Comparison of ENCODE assay signal across 9 mouse cellular contexts in genomic region chr6:81975971-81976621, GRCm38 (mm10). TPM values are rescaled to one million over a fixed set of nuclear protein-coding genes. Genes with fewer than 3 reads are reported as not detected.
DNase-seq lines count a peak whose midpoint lies in the region; ATAC-seq and TF ChIP-seq lines count a peak whose summit lies in the region.
"Had no signal": no experiment of that assay in that cellular context is flagged by ENCODE, and none has a peak within 500 bp of the region (broad histone marks: within the 10 kb centered on the region; RNA-seq: fewer than 3 reads in every experiment).

No protein-coding gene starts in this region.

- no peak overlapping the region for H3K4me2 ChIP-seq in embryonic facial prominence, embryonic 14.5 days (ENCODE audit: low read depth, low read length)
- H3K4me2 ChIP-seq: embryonic facial prominence, embryonic 15.5 days had no signal

- no peaks in the 10 kb centered on the region for H3K27me3 ChIP-seq in embryonic facial prominence, embryonic 14.5 days (replicated peaks; ENCODE audit: control insufficient read depth, insufficient read depth, low read length)
- no peaks in the 10 kb centered on the region for H3K27me3 ChIP-seq in thymus, adult 2 months (ENCODE audit: control insufficient read depth, insufficient read depth, low read length)
- H3K27me3 ChIP-seq: embryonic facial prominence, embryonic 15.5 days had no signal

- ATAC-seq in embryonic facial prominence, embryonic 14.5 days (ENCODE audit: low read depth), result peak; percentile 65; the same call in 1 of the 2 replicates

- H3K4me3 ChIP-seq in embryonic facial prominence, embryonic 14.5 days (ENCODE audit: low read depth, low read length), result no peak overlapping the region
- no peak overlapping the region for H3K4me3 ChIP-seq in olfactory bulb, adult 2 months (ENCODE audit: insufficient read depth, low read depth, low read length)
- no peak overlapping the region for H3K4me3 ChIP-seq in thymus, adult 2 months (ENCODE audit: control insufficient read depth, insufficient read depth, low read length)
- H3K4me3 ChIP-seq: embryonic facial prominence, embryonic 15.5 days had no signal

- H3K9ac ChIP-seq in embryonic facial prominence, embryonic 14.5 days (ENCODE audit: low read depth, low read length), result no peak overlapping the region
- H3K9ac ChIP-seq: embryonic facial prominence, embryonic 15.5 days had no signal

- H3K4me1 ChIP-seq in embryonic facial prominence, embryonic 14.5 days (ENCODE audit: control insufficient read depth, insufficient read depth, low read length), result no peaks in the 10 kb centered on the region
- H3K4me1 ChIP-seq in olfactory bulb, adult 2 months (ENCODE audit: control insufficient read depth, insufficient read depth, low read length), result no peaks in the 10 kb centered on the region
- no peaks in the 10 kb centered on the region for H3K4me1 ChIP-seq in thymus, adult 2 months (replicated peaks; ENCODE audit: control insufficient read depth, insufficient read depth, low read length)
- H3K4me1 ChIP-seq: embryonic facial prominence, embryonic 15.5 days had no signal

- peak; percentile 76 to 77 for DNase-seq in B cell, adult 2 months
- peak; percentile 68 to 91 for DNase-seq in adrenal gland, adult (ENCODE audit: inconsistent age in 2 of 2, low spot score in 1 of 2)
- DNase-seq in embryonic facial prominence, embryonic 14.5 days (ENCODE audit: low spot score), result peak; percentile 80
- DNase-seq in heart, postnatal 14 days, result peak; percentile 73 to 83
- DNase-seq in kidney, postnatal 25 days, result peak; percentile 73 to 89
- peak; percentile 64 to 70 for DNase-seq in lung, adult 18-20 months
- DNase-seq in thymus, adult 2 months, result peak; percentile 73

- H3K27ac ChIP-seq in embryonic facial prominence, embryonic 14.5 days (replicated peaks; ENCODE audit: low read depth, low read length), result no peak overlapping the region
- H3K27ac ChIP-seq in olfactory bulb, adult 2 months (ENCODE audit: insufficient read depth, low read depth, low read length), result no peak overlapping the region
- H3K27ac ChIP-seq in thymus, adult 2 months (ENCODE audit: control insufficient read depth, insufficient read depth, low read length), result no peak overlapping the region
- H3K27ac ChIP-seq: embryonic facial prominence, embryonic 15.5 days had no signal

- TF ChIP-seq POLR2A in olfactory bulb, adult 2 months (IDR thresholded peaks at IDR 0.05; ENCODE audit: insufficient read depth, low read depth, low read length), result no peak
- no peak for TF ChIP-seq POLR2A in thymus, adult 2 months (IDR thresholded peaks at IDR 0.05; ENCODE audit: control insufficient read depth, extremely low read depth, insufficient read depth, low read length, poor library complexity)

- H3K36me3 ChIP-seq in embryonic facial prominence, embryonic 14.5 days (ENCODE audit: control insufficient read depth, insufficient read depth, low read length), result no peaks in the 10 kb centered on the region
- no peaks in the 10 kb centered on the region for H3K36me3 ChIP-seq in thymus, adult 2 months (ENCODE audit: control insufficient read depth, insufficient read depth, low read length)
- H3K36me3 ChIP-seq: embryonic facial prominence, embryonic 15.5 days had no signal

- peak; percentile 69 for TF ChIP-seq CTCF in olfactory bulb, adult 2 months (IDR thresholded peaks at IDR 0.05; ENCODE audit: insufficient read depth, low read depth, low read length)
- peak; percentile 57; the same call in 1 of the 2 replicates for TF ChIP-seq CTCF in thymus, adult 2 months (IDR thresholded peaks at IDR 0.05; ENCODE audit: borderline replicate concordance, control insufficient read depth, extremely low read depth, insufficient read depth, low read length, poor library complexity)

- WGBS in embryonic facial prominence, embryonic 14.5 days, result 36% methylated on average over 7 of the region's 7 CpGs
- 27% methylated on average over 7 of the region's 7 CpGs for WGBS in olfactory bulb, adult 2 months
- 34% methylated on average over 7 of the region's 7 CpGs for WGBS in thymus, adult 2 months

- intact Hi-C loops in heart, postnatal 14 days (cut with DNase I), result loop anchor here (2.0 kb wide), 2 partner anchors 143 to 727 kb away; no protein-coding TSS in a partner anchor

- H3K9me3 ChIP-seq in embryonic facial prominence, embryonic 14.5 days (ENCODE audit: control insufficient read depth, low read length), result no peaks in the 10 kb centered on the region
- H3K9me3 ChIP-seq: embryonic facial prominence, embryonic 15.5 days had no signal

RNA-seq across cellular contexts. Expression of gene Mrpl19, which starts 10.3 kb away (rescaled TPM):
- 32.9 and 37.6 TPM in 2 replicates for polyA plus RNA-seq in embryonic facial prominence, embryonic 14.5 days (2014; fragmentation: Nextera tagmentation; extraction: Ambion mirVana)
- 10 to 100 TPM; 28.8 to 38.1 TPM for total RNA-seq in heart, postnatal 14 days (2021)
- polyA plus RNA-seq in olfactory bulb, adult 2 months (2012; ENCODE audit: insufficient read depth, insufficient read length, low replicate concordance, missing spikeins), result not detected in 2 replicates
- 5.6 and 5.9 TPM in 2 replicates for polyA plus RNA-seq in thymus, adult 2 months (2012; rRNA removed)

RNA-seq across cellular contexts. Expression of gene Gcfc2, which starts 52.6 kb away (rescaled TPM):
- polyA plus RNA-seq in embryonic facial prominence, embryonic 14.5 days (2014; fragmentation: Nextera tagmentation; extraction: Ambion mirVana), result 10.4 and 11.5 TPM in 2 replicates
- 1 to 10 TPM; 4.1 to 4.8 TPM for total RNA-seq in heart, postnatal 14 days (2021)
- not detected in 2 replicates for polyA plus RNA-seq in olfactory bulb, adult 2 months (2012; ENCODE audit: insufficient read depth, insufficient read length, low replicate concordance, missing spikeins)
- 5.0 and 5.2 TPM in 2 replicates for polyA plus RNA-seq in thymus, adult 2 months (2012; rRNA removed)
